Mouse (Mus musculus) cortical plate, adult 2 months (tissue): ENCODE data around the gene Lzic.
A peak's percentile ranks its signal among the peaks of the same experiment; 100 is the strongest.

Experiments
- CTCF ChIP-seq: fragments of 200-500 bp; IDR thresholded peaks from 2 replicates; pipeline ENCODE4 v1.5.1; 2011; ENCODE audit warnings: mild to moderate bottlenecking, control low read depth, low read length; ENCODE audit not compliant: insufficient read depth; ENCODE audit errors: extremely low read depth
- POLR2A ChIP-seq: fragments of 200-500 bp; IDR thresholded peaks from 2 replicates; pipeline ENCODE4 v1.6.1; 2011; ENCODE audit warnings: mild to moderate bottlenecking, low read length, control low read depth; ENCODE audit not compliant: insufficient read depth; ENCODE audit errors: extremely low read depth

- TF ChIP-seq CTCF (peak; percentile 68), POLR2A (peak; percentile 49; the same call in 1 of the 2 replicates)
These were observed 39.9 kb upstream of the Lzic start for GRCm38 (mm10) chr4:149444964-149445701.
